Mouse (Mus musculus) ES-E14 (cell line): Measurements from ENCODE around the gene Ankrd28. TPM values are rescaled to one million over a fixed set of nuclear protein-coding genes. Genes with fewer than 3 reads are reported as not detected.

ENCODE experiments used
- DNase-seq: peaks from one replicate; pipeline ENCODE4 v3.0.0-alpha.2; 2013; ENCODE audit warnings: low read depth, low spot score
- H3K27ac ChIP-seq: 2 replicates; pipeline ENCODE4 v1.5.1; 2012; ENCODE audit warnings: low read depth, mild to moderate bottlenecking, low read length, moderate library complexity, mixed read lengths; ENCODE audit not compliant: poor library complexity, insufficient read depth, severe bottlenecking
- H3K36me3 ChIP-seq: 2 replicates; pipeline ENCODE4 v1.6.1; 2012; ENCODE audit warnings: mild to moderate bottlenecking, low read length, moderate library complexity, mixed read lengths; ENCODE audit not compliant: control insufficient read depth, poor library complexity, insufficient read depth, severe bottlenecking
- H3K4me1 ChIP-seq, 2 experiments: fragments of 150-350 bp in 1 of 2; sonication (generic) in 1 of 2; 2 replicates each; pipeline ENCODE4 v1.6.1; 2012; ENCODE audit warnings: low read length in 2 of 2, mild to moderate bottlenecking in 1 of 2, mixed read lengths in 1 of 2; ENCODE audit not compliant: control insufficient read depth in 2 of 2, insufficient read depth in 2 of 2, poor library complexity in 1 of 2
- H3K4me3 ChIP-seq, 2 experiments: fragments of 150-350 bp in 1 of 2; sonication (generic) in 1 of 2; 2 replicates each; pipeline ENCODE4 v1.5.1; 2012; ENCODE audit warnings: low read length in 2 of 2, low read depth in 1 of 2, mild to moderate bottlenecking in 1 of 2, mixed read lengths in 1 of 2; ENCODE audit not compliant: insufficient read depth in 1 of 2, poor library complexity in 1 of 2, severe bottlenecking in 1 of 2
- H3K9ac ChIP-seq: 2 replicates; pipeline ENCODE4 v1.6.1; 2012; ENCODE audit warnings: low read depth, mild to moderate bottlenecking, low read length, mixed read lengths; ENCODE audit not compliant: poor library complexity, insufficient read depth, severe bottlenecking
- H3K9me3 ChIP-seq: fragments of 150-350 bp; sonication (generic); 2 replicates; pipeline ENCODE4 v1.6.1; 2012; ENCODE audit warnings: low read depth, mild to moderate bottlenecking, low read length; ENCODE audit not compliant: control insufficient read depth, insufficient read depth
- CHD2 ChIP-seq: IDR thresholded peaks from 2 replicates; pipeline ENCODE4 v1.6.1; 2014; ENCODE audit warnings: mild to moderate bottlenecking, low read depth, low read length, inconsistent platforms
- HCFC1 ChIP-seq: IDR thresholded peaks from 2 replicates; pipeline ENCODE4 v1.6.1; 2012; ENCODE audit warnings: low read length, inconsistent platforms, borderline replicate concordance; ENCODE audit not compliant: insufficient read depth
- MAFK ChIP-seq: IDR thresholded peaks from 2 replicates; pipeline ENCODE4 v1.6.1; 2014; ENCODE audit warnings: mild to moderate bottlenecking, low read depth, low read length, inconsistent platforms; ENCODE audit not compliant: insufficient read depth
- ZC3H11A ChIP-seq: IDR thresholded peaks from 2 replicates; pipeline ENCODE4 v1.6.1; 2012; ENCODE audit warnings: low read depth, mild to moderate bottlenecking, inconsistent platforms, low read length, borderline replicate concordance
- ZNF384 ChIP-seq: IDR thresholded peaks from 2 replicates; pipeline ENCODE4 v1.6.1; 2012; ENCODE audit warnings: low read depth, low read length, inconsistent platforms
- in situ Hi-C, 2 experiments: fragments of 600-800 bp; cut with MboI; formaldehyde crosslinking; loops; one replicate each; pipeline ENCODE4 v1.15.1; 2025; ENCODE audit warnings: low sequenced_read_pairs in 2 of 2, inconsistent platforms in 1 of 2; ENCODE audit not compliant: unreplicated experiment in 2 of 2
- total RNA-seq: library from RNA; depleted of rRNA; stranded (reverse); fragments of 300-350 nt; gene quantifications from 2 replicates; pipeline ENCODE4 v1.2.3, GENCODE M21; 2012

Gene Ankrd28
- total RNA-seq, 1 experiment = 36.0 TPM

DNA sequence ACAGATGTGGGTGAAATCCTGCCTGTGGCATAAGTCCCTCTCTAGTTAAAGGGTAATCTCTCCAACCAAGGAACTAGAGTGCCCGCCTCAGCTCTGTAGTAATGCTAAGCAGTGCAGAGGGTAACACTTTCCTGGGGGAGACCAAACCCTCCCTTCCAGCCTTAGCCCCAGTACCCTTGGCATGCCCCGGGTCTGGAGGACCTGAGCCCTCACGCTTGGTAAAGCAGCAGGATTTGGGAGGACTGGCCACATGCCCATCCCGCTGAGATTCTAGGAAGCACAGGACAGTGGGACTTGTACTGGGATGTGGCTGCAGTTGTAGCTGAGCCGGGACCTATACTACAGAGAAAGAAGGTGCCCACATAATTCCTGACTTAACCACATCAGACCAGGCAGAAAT, 175.6 kb downstream of the Ankrd28 start:
- no peaks in the 10 kb centered on the region for H3K36me3 ChIP-seq
- in situ Hi-C loops = loop anchor here in 1 of 2 experiments (25.0 kb wide), 1 partner anchor 407 kb away; no protein-coding TSS in a partner anchor
- no peak for DNase-seq
- H3K4me3 ChIP-seq = no peak overlapping the region
- H3K9me3 ChIP-seq = no peaks in the 10 kb centered on the region
- TF ChIP-seq HCFC1 = no peak
- no peak for TF ChIP-seq MAFK
- TF ChIP-seq CHD2 = no peak
- TF ChIP-seq ZNF384 = no peak
- TF ChIP-seq ZC3H11A = no peak
- H3K27ac ChIP-seq = no peak overlapping the region
- H3K4me1 ChIP-seq = peaks cover 0 to 2% of the 10 kb centered on the region in 2 experiments; a peak in 1 of 4 replicates
- no peak overlapping the region for H3K9ac ChIP-seq

- H3K4me1 ChIP-seq = peaks cover 0 to 2% of the 10 kb centered on the region in 2 experiments; a peak in 1 of 4 replicates
- H3K9ac ChIP-seq = no peak overlapping the region
- H3K27ac ChIP-seq = no peak overlapping the region
- in situ Hi-C loops = loop anchor here in 1 of 2 experiments (25.0 kb wide), 1 partner anchor 409 kb away; no protein-coding TSS in a partner anchor
- H3K9me3 ChIP-seq = no peaks in the 10 kb centered on the region
- H3K36me3 ChIP-seq = no peaks in the 10 kb centered on the region
- TF ChIP-seq ZC3H11A (no peak), HCFC1 (no peak), ZNF384 (no peak)
- no peak for DNase-seq
- no peak overlapping the region for H3K4me3 ChIP-seq
These were observed 177.2 kb downstream of the Ankrd28 start for GRCm38 (mm10) chr14:31653101-31653875.

GRCm38 (mm10) chr14:31652624-31653023, 177.8 kb downstream of the Ankrd28 start:
- TF ChIP-seq ZNF384 (no peak), HCFC1 (no peak), CHD2 (no peak), MAFK (no peak), ZC3H11A (no peak)

GRCm38 (mm10) chr14:31652106-31652505, 178.3 kb downstream of the Ankrd28 start:
- no peak overlapping the region for H3K4me3 ChIP-seq
- TF ChIP-seq ZC3H11A (no peak), MAFK (no peak), HCFC1 (no peak), CHD2 (no peak), ZNF384 (no peak)
- in situ Hi-C loops = loop anchor here in 1 of 2 experiments (25.0 kb wide), 1 partner anchor 410 kb away; no protein-coding TSS in a partner anchor
- no peak for DNase-seq
- no peak overlapping the region for H3K9ac ChIP-seq
- H3K4me1 ChIP-seq = peaks cover 0 to 2% of the 10 kb centered on the region in 2 experiments; a peak in 1 of 4 replicates
- no peak overlapping the region for H3K27ac ChIP-seq
- H3K9me3 ChIP-seq = no peaks in the 10 kb centered on the region
- H3K36me3 ChIP-seq = no peaks in the 10 kb centered on the region

More at GRCm38 (mm10) chr14:31652624-31653023, 177.8 kb downstream of the Ankrd28 start:
- peaks cover 0 to 2% of the 10 kb centered on the region in 2 experiments; a peak in 1 of 4 replicates for H3K4me1 ChIP-seq
- no peaks in the 10 kb centered on the region for H3K9me3 ChIP-seq
- no peak overlapping the region for H3K9ac ChIP-seq
- in situ Hi-C loops = loop anchor here in 1 of 2 experiments (25.0 kb wide), 1 partner anchor 410 kb away; no protein-coding TSS in a partner anchor
- no peak overlapping the region for H3K27ac ChIP-seq
- H3K4me3 ChIP-seq = no peak overlapping the region
- no peaks in the 10 kb centered on the region for H3K36me3 ChIP-seq
- DNase-seq = no peak
